Comparison of ENCODE assay signal across 16 mouse cellular contexts in the genomic region with DNA sequence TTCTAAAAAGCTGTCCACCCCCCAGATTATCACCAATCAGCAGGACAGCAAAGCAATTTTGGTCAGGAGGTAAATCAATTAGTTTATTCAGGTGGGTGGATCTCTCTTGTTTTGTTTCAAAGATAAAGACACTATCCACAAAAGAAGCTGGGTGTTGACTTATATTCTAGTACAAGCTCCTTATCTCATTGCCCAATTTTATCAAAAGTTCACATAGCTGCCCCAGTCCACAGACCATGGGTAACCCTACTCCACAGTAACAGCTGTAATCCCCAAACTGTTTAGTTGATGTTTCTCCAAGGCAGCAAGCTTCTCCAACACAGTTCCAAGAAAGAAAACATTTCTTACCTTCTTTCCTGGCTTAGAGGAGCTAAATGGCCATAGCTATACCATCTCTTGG.
"Had no signal": no experiment of that assay in that cellular context is flagged by ENCODE, and none has a peak within 500 bp of the region (broad histone marks: within the 10 kb centered on the region; RNA-seq: fewer than 3 reads in every experiment).

No protein-coding gene starts in this region.

- H3K36me3 ChIP-seq: stomach, embryonic 15.5 days had no signal

- H3K4me1 ChIP-seq: stomach, embryonic 15.5 days had no signal

- DNase-seq: kidney, adult 8-10 months; kidney, postnatal 25 days; left cerebral cortex, postnatal 4 days; lung, adult 2 months; lung, postnatal 36 days; right cerebral cortex, postnatal 14 days; thymus, postnatal 36 days had no signal

- H3K9me3 ChIP-seq: limb, embryonic 13.5 days; megakaryocyte, embryonic 14.5 days; midbrain, embryonic 12.5 days; neural tube, embryonic 13.5 days; stomach, embryonic 15.5 days had no signal

- H3K4me3 ChIP-seq: limb, embryonic 13.5 days; megakaryocyte, embryonic 14.5 days; midbrain, embryonic 12.5 days; neural tube, embryonic 13.5 days; stomach, embryonic 15.5 days had no signal

- H3K27me3 ChIP-seq: limb, embryonic 13.5 days; megakaryocyte, embryonic 14.5 days; midbrain, embryonic 12.5 days; neural tube, embryonic 13.5 days; stomach, embryonic 15.5 days had no signal

- H3K4me2 ChIP-seq: limb, embryonic 13.5 days; midbrain, embryonic 12.5 days; neural tube, embryonic 13.5 days; stomach, embryonic 15.5 days had no signal

- H3K9ac ChIP-seq: limb, embryonic 13.5 days; midbrain, embryonic 12.5 days; neural tube, embryonic 13.5 days; stomach, embryonic 15.5 days had no signal

- ATAC-seq: inflammation-experienced regulatory T-cells, adult 6 months; intestine, postnatal 0 days; lung, postnatal 0 days; midbrain, embryonic 16.5 days had no signal

- H3K27ac ChIP-seq: limb, embryonic 13.5 days; midbrain, embryonic 12.5 days; neural tube, embryonic 13.5 days; stomach, embryonic 15.5 days had no signal
